In genomic region chr11:59337955-59338735, GRCm38 (mm10) we compare ENCODE assay signal across 14 mouse cellular contexts. TPM values are rescaled to one million over a fixed set of nuclear protein-coding genes. Genes with fewer than 3 reads are reported as not detected.
A peak's percentile ranks its signal among the peaks of the same experiment; 100 is the strongest.
DNase-seq lines count a peak whose midpoint lies in the region; ATAC-seq and TF ChIP-seq lines count a peak whose summit lies in the region.
"Had no signal": no experiment of that assay in that cellular context is flagged by ENCODE, and none has a peak within 500 bp of the region (broad histone marks: within the 10 kb centered on the region; RNA-seq: fewer than 3 reads in every experiment).

No protein-coding gene starts in this region.

- H3K4me2 ChIP-seq in liver, postnatal 0 days (ENCODE audit: low read depth, low read length) = no peak overlapping the region
- H3K4me2 ChIP-seq: embryonic facial prominence, embryonic 15.5 days; lung, embryonic 14.5 days had no signal

- ATAC-seq in liver, postnatal 0 days = no peak

- H3K27ac ChIP-seq in liver, postnatal 0 days (ENCODE audit: low read depth) = no peak overlapping the region
- H3K27ac ChIP-seq: embryonic facial prominence, embryonic 15.5 days had no signal

- peak; percentile 13 to 26 for DNase-seq in cerebellum, postnatal 36 days
- no peak for DNase-seq in cerebellum, adult 11-12 months
- peak; percentile 23 for DNase-seq in liver, postnatal 0 days
- no peak for DNase-seq in liver
- peak; percentile 41 to 72 for DNase-seq in heart, adult 18-20 months
- DNase-seq in kidney, adult 9 months = peak; percentile 35
- DNase-seq in urinary bladder, postnatal 4 days (ENCODE audit: low spot score in 2 of 2) = no peak
- DNase-seq in adrenal gland, postnatal 4 days (ENCODE audit: low spot score in 2 of 2) = no peak
- DNase-seq: lung, embryonic 14.5 days; right cerebral cortex, postnatal 14 days; thymus, adult 2 months had no signal

- no peak overlapping the region for H3K9ac ChIP-seq in liver, postnatal 0 days (replicated peaks)
- H3K9ac ChIP-seq: embryonic facial prominence, embryonic 15.5 days; lung, embryonic 14.5 days had no signal

- TF ChIP-seq CTCF in liver, postnatal 0 days (IDR thresholded peaks at IDR 0.05; ENCODE audit: low read depth) = no peak

- H3K9me3 ChIP-seq in liver, postnatal 0 days (ENCODE audit: low read length) = no peaks in the 10 kb centered on the region
- H3K9me3 ChIP-seq: embryonic facial prominence, embryonic 15.5 days had no signal

- H3K4me3 ChIP-seq in liver, postnatal 0 days (ENCODE audit: low read depth, low read length) = no peak overlapping the region
- H3K4me3 ChIP-seq: embryonic facial prominence, embryonic 15.5 days had no signal

- no peaks in the 10 kb centered on the region for H3K27me3 ChIP-seq in liver, postnatal 0 days (ENCODE audit: insufficient read depth, low read length)
- H3K27me3 ChIP-seq: embryonic facial prominence, embryonic 15.5 days had no signal

- TF ChIP-seq EP300 in liver, postnatal 0 days (IDR thresholded peaks at IDR 0.05; ENCODE audit: low read depth) = no peak

- H3K4me1 ChIP-seq in liver, postnatal 0 days (ENCODE audit: insufficient read depth) = no peaks in the 10 kb centered on the region

- WGBS in liver, postnatal 0 days (ENCODE audit: insufficient replicate concordance) = 67% methylated on average over 13 of the region's 13 CpGs

- H3K36me3 ChIP-seq in liver, postnatal 0 days (replicated peaks; ENCODE audit: insufficient read depth, low read length) = no peaks in the 10 kb centered on the region
- H3K36me3 ChIP-seq: embryonic facial prominence, embryonic 15.5 days had no signal

RNA-seq across cellular contexts. Expression of gene Wnt9a, which starts 31.4 kb away (rescaled TPM):
- polyA plus RNA-seq in liver, postnatal 0 days (2015; fragmentation: Nextera tagmentation; extraction: Ambion mirVana) = 0.16 and 0.18 TPM in 2 replicates
- 1 to 10 TPM; 3.8 to 4.2 TPM for total RNA-seq in heart, adult 18-20 months (2021)
- 1 to 10 TPM; 1.9 to 2.5 TPM for total RNA-seq in adrenal gland, postnatal 4 days (2021)

RNA-seq across cellular contexts. Expression of gene Prss38, which starts 37.3 kb away (rescaled TPM):
- polyA plus RNA-seq in liver, postnatal 0 days (2015; fragmentation: Nextera tagmentation; extraction: Ambion mirVana) = not detected in 2 replicates
- total RNA-seq in heart, adult 18-20 months (2021) = not detected
- not detected for total RNA-seq in adrenal gland, postnatal 4 days (2021)
- total RNA-seq: heart, postnatal 14 days; left cerebral cortex, adult 8-10 months had no signal
- polyA plus RNA-seq: embryonic facial prominence, embryonic 15.5 days; lung, embryonic 14.5 days; thymus, adult 2 months had no signal

RNA-seq across cellular contexts. Expression of gene Wnt3a, which starts 47.6 kb away (rescaled TPM):
- not detected in 2 replicates for polyA plus RNA-seq in liver, postnatal 0 days (2015; fragmentation: Nextera tagmentation; extraction: Ambion mirVana)
- total RNA-seq in heart, adult 18-20 months (2021) = not detected
- not detected for total RNA-seq in adrenal gland, postnatal 4 days (2021)
- total RNA-seq: heart, postnatal 14 days; left cerebral cortex, adult 8-10 months had no signal
- polyA plus RNA-seq: lung, embryonic 14.5 days had no signal

Comparison
In these comparisons a context has a peak if more than half of its experiments do, and no peak if none do; other contexts are left out.
1. DNase-seq: peak in cerebellum, postnatal 36 days (2 of 2), liver, postnatal 0 days (single experiment), heart, adult 18-20 months (2 of 2) and kidney, adult 9 months (single experiment); none in cerebellum, adult 11-12 months (single experiment), liver (single experiment), urinary bladder, postnatal 4 days (0 of 2) and adrenal gland, postnatal 4 days (0 of 2).